12 mouse cellular contexts compared by ENCODE assay signal in genomic region chr10:17511779-17512335, GRCm38 (mm10).
DNase-seq lines count a peak whose midpoint lies in the region; ATAC-seq lines count a peak whose summit lies in the region.
"Had no signal": no experiment of that assay in that cellular context is flagged by ENCODE, and none has a peak within 500 bp of the region (broad histone marks: within the 10 kb centered on the region; RNA-seq: fewer than 3 reads in every experiment).

No protein-coding gene starts in this region.

- 62% methylated on average over 12 of the region's 12 CpGs for WGBS in forebrain, embryonic 10.5 days
- 38% methylated on average over 12 of the region's 12 CpGs for WGBS in forebrain, embryonic 16.5 days
- 46% methylated on average over 12 of the region's 12 CpGs for WGBS in lung, embryonic 16.5 days
- WGBS in kidney, embryonic 16.5 days = 30% methylated on average over 12 of the region's 12 CpGs

- peaks cover under 1% of the 10 kb centered on the region; the same call in 1 of the 2 replicates for H3K9me3 ChIP-seq in forebrain, embryonic 10.5 days
- no peaks in the 10 kb centered on the region for H3K9me3 ChIP-seq in forebrain, embryonic 16.5 days (ENCODE audit: control insufficient read depth, low read length)
- H3K9me3 ChIP-seq in lung, embryonic 16.5 days (ENCODE audit: control insufficient read depth, low read length) = no peaks in the 10 kb centered on the region
- H3K9me3 ChIP-seq in kidney, embryonic 16.5 days (ENCODE audit: low read length) = no peaks in the 10 kb centered on the region
- H3K9me3 ChIP-seq: limb, embryonic 15.5 days had no signal

- no peak overlapping the region for H3K4me2 ChIP-seq in forebrain, embryonic 16.5 days (ENCODE audit: low read length)
- H3K4me2 ChIP-seq in lung, embryonic 16.5 days (ENCODE audit: low read depth, low read length) = no peak overlapping the region
- H3K4me2 ChIP-seq in kidney, embryonic 16.5 days (replicated peaks; ENCODE audit: low read depth, low read length) = peak overlapping the region; percentile 31; the same call in 1 of the 2 replicates
- H3K4me2 ChIP-seq: limb, embryonic 15.5 days had no signal

- H3K27me3 ChIP-seq in forebrain, embryonic 10.5 days (ENCODE audit: poor library complexity, severe bottlenecking) = no peaks in the 10 kb centered on the region
- H3K27me3 ChIP-seq in forebrain, embryonic 16.5 days (replicated peaks; ENCODE audit: control insufficient read depth, insufficient read depth, low read length) = no peaks in the 10 kb centered on the region
- H3K27me3 ChIP-seq in lung, embryonic 16.5 days (ENCODE audit: control insufficient read depth, insufficient read depth, low read depth, low read length) = no peaks in the 10 kb centered on the region
- no peaks in the 10 kb centered on the region for H3K27me3 ChIP-seq in kidney, embryonic 16.5 days (ENCODE audit: insufficient read depth, low read length)
- H3K27me3 ChIP-seq: limb, embryonic 15.5 days; megakaryocyte, embryonic 14.5 days had no signal

- peak overlapping the region; percentile 65 for H3K27ac ChIP-seq in forebrain, embryonic 10.5 days
- H3K27ac ChIP-seq in forebrain, embryonic 16.5 days (ENCODE audit: low read length) = no peak overlapping the region
- H3K27ac ChIP-seq in lung, embryonic 16.5 days (ENCODE audit: low read length) = peak overlapping the region; percentile 1; the same call in 1 of the 2 replicates
- H3K27ac ChIP-seq in kidney, embryonic 16.5 days (ENCODE audit: low read length) = peak overlapping the region; percentile 73
- H3K27ac ChIP-seq: limb, embryonic 15.5 days had no signal

- ATAC-seq in forebrain, embryonic 16.5 days = no peak
- ATAC-seq in lung, embryonic 16.5 days (ENCODE audit: low read depth) = no peak; the same call in 1 of the 2 replicates
- peak; percentile 81; the same call in 1 of the 2 replicates for ATAC-seq in kidney, embryonic 16.5 days (ENCODE audit: low FRiP score, low TSS enrichment)
- ATAC-seq in monocyte, adult 5-6 weeks (replicated peaks; ENCODE audit: insufficient number of reproducible peaks, low FRiP score, low TSS enrichment, poor library complexity, severe bottlenecking) = no peak

- no peak overlapping the region for H3K9ac ChIP-seq in forebrain, embryonic 16.5 days (replicated peaks; ENCODE audit: low read depth, low read length)
- H3K9ac ChIP-seq in lung, embryonic 16.5 days (ENCODE audit: low read length) = no peak overlapping the region
- peak overlapping the region; percentile 51; the same call in 1 of the 2 replicates for H3K9ac ChIP-seq in kidney, embryonic 16.5 days (replicated peaks; ENCODE audit: low read length)
- H3K9ac ChIP-seq: limb, embryonic 15.5 days had no signal

- no peaks in the 10 kb centered on the region for H3K36me3 ChIP-seq in forebrain, embryonic 10.5 days (replicated peaks)
- H3K36me3 ChIP-seq in forebrain, embryonic 16.5 days (ENCODE audit: control insufficient read depth, insufficient read depth) = no peaks in the 10 kb centered on the region
- no peaks in the 10 kb centered on the region for H3K36me3 ChIP-seq in lung, embryonic 16.5 days (ENCODE audit: control insufficient read depth, insufficient read depth, low read length)
- H3K36me3 ChIP-seq in kidney, embryonic 16.5 days (ENCODE audit: insufficient read depth, low read length) = no peaks in the 10 kb centered on the region
- H3K36me3 ChIP-seq: limb, embryonic 15.5 days had no signal

- no peak for DNase-seq in forebrain, embryonic 10.5 days (ENCODE audit: extremely low spot score, low spot score)
- DNase-seq in lung, postnatal 36 days = no peak
- peak; percentile 26 for DNase-seq in retina, embryonic 14.5 days (ENCODE audit: low spot score)
- no peak for DNase-seq in cerebellum, adult 11 months
- DNase-seq: adrenal gland, postnatal 36 days; gastrocnemius, postnatal 36 days had no signal

- H3K4me1 ChIP-seq in forebrain, embryonic 10.5 days = peaks cover 7% of the 10 kb centered on the region
- peaks cover 4% of the 10 kb centered on the region; the same call in 1 of the 2 replicates for H3K4me1 ChIP-seq in forebrain, embryonic 16.5 days (replicated peaks; ENCODE audit: control insufficient read depth, insufficient read depth, low read length)
- peaks cover 2% of the 10 kb centered on the region; the same call in 1 of the 2 replicates for H3K4me1 ChIP-seq in lung, embryonic 16.5 days (replicated peaks; ENCODE audit: control insufficient read depth, insufficient read depth, low read length)
- H3K4me1 ChIP-seq in kidney, embryonic 16.5 days (ENCODE audit: insufficient read depth, low read length) = peaks cover 13% of the 10 kb centered on the region; the same call in 1 of the 2 replicates

- no peak overlapping the region for H3K4me3 ChIP-seq in forebrain, embryonic 10.5 days
- H3K4me3 ChIP-seq in forebrain, embryonic 16.5 days (replicated peaks; ENCODE audit: low read length) = no peak overlapping the region
- no peak overlapping the region for H3K4me3 ChIP-seq in lung, embryonic 16.5 days (ENCODE audit: low read length)
- no peak overlapping the region for H3K4me3 ChIP-seq in kidney, embryonic 16.5 days (ENCODE audit: low read length)
- H3K4me3 ChIP-seq: limb, embryonic 15.5 days; megakaryocyte, embryonic 14.5 days had no signal
